Mouse (Mus musculus) embryonic facial prominence, embryonic 12.5 days (tissue): ENCODE results near the gene Arhgef3. TPM values are rescaled to one million over a fixed set of nuclear protein-coding genes. Genes with fewer than 3 reads are reported as not detected.
A peak's percentile ranks its signal among the peaks of the same experiment; 100 is the strongest.

Experiments used
- ATAC-seq: fragments of 200-750 bp; cut with Nextera tagmentation; 2 replicates; pipeline ENCODE4 v1.8.0; 2017; ENCODE audit not compliant: insufficient number of reproducible peaks, insufficient read depth, low FRiP score, low TSS enrichment
- H3K27ac ChIP-seq: fragments of 300-500 bp; sonication (generic); 2 replicates; pipeline ENCODE4 v1.5.1; 2016; ENCODE audit warnings: mild to moderate bottlenecking
- H3K27me3 ChIP-seq: fragments of 300-500 bp; sonication (generic); 2 replicates; pipeline ENCODE4 v1.6.1; 2016; ENCODE audit warnings: mild to moderate bottlenecking, moderate library complexity
- H3K36me3 ChIP-seq: fragments of 300-500 bp; sonication (generic); 2 replicates; pipeline ENCODE4 v1.6.1; 2016; ENCODE audit warnings: mild to moderate bottlenecking
- H3K4me1 ChIP-seq: fragments of 300-500 bp; sonication (generic); 2 replicates; pipeline ENCODE4 v1.6.1; 2016
- H3K4me2 ChIP-seq: fragments of 300-500 bp; sonication (generic); replicated peaks from 2 replicates; pipeline ENCODE4 v1.6.1; 2016; ENCODE audit warnings: mild to moderate bottlenecking, moderate library complexity
- H3K4me3 ChIP-seq: fragments of 300-500 bp; sonication (generic); 2 replicates; pipeline ENCODE4 v1.5.1; 2016; ENCODE audit warnings: mild to moderate bottlenecking
- H3K9ac ChIP-seq: fragments of 300-500 bp; sonication (generic); 2 replicates; pipeline ENCODE4 v1.6.1; 2016; ENCODE audit warnings: mild to moderate bottlenecking, moderate library complexity
- H3K9me3 ChIP-seq: fragments of 300-500 bp; sonication (generic); 2 replicates; pipeline ENCODE4 v1.6.1; 2016; ENCODE audit warnings: mild to moderate bottlenecking, moderate library complexity
- WGBS: fragments of 180-500 bp; shearing (Covaris S2); methylation state at CpG from one replicate; pipeline ENCODE4 v1.1.7; 2016; 5-methylcytosine and 5-hydroxymethylcytosine counted together
- polyA plus RNA-seq: library from polyadenylated mRNA; unstranded; fragments of >200 nt; fragmentation: Nextera tagmentation; extraction: Ambion mirVana; gene quantifications from 2 replicates; pipeline ENCODE4 v1.2.1, GENCODE M21; 2016

The Arhgef3 gene
- polyA plus RNA-seq, 1 experiment from 2014 or later, result 8.4 TPM

DNA sequence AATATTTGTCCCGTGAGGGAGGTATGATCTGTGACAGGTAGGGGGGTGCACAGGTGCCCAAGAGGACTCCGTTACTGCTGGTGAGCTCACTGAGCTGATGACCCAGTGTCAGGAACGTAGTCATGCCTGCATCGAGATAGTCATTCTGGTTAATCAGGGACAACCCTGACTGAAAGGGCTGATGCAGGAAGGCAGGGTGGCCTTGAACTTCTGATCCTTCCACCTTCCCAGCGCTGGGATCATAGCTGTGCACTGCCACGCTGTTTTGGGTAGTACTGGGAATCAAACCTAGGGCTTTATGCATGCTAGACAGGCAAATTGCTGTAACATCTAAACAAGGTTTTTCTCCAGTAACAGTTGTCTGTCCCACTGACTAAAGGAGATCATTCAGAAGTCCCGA, 109.9 kb downstream of the Arhgef3 start:
- no peaks in the 10 kb centered on the region for H3K27me3 ChIP-seq
- no peaks in the 10 kb centered on the region for H3K9me3 ChIP-seq
- 92% methylated on average over 7 of the region's 7 CpGs for WGBS
- H3K27ac ChIP-seq, result no peak overlapping the region
- no peak overlapping the region for H3K4me3 ChIP-seq
- no peak for ATAC-seq
- no peak overlapping the region for H3K9ac ChIP-seq
- peaks cover 6% of the 10 kb centered on the region for H3K4me1 ChIP-seq
- no peak overlapping the region for H3K4me2 ChIP-seq
- H3K36me3 ChIP-seq, result no peaks in the 10 kb centered on the region

DNA sequence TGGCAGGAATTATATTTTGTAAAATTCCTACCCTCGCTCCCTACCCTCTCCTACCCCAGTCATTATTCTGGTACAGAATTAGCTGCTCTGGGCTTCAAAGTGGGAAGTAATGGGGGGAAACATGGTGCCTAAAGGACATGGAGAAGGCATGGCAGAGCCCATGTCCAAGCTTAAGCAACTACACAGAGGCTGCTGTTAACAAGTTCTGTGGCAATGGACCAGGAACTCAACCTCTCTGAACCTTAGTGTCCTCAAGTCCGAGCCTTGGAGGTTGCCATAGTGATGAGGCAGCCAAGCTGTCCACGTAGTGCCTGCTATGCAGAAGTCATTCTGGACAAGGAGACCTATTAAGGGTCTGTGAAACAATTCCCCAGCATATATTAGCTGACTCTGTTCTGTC, 111.6 kb downstream of the Arhgef3 start:
- no peaks in the 10 kb centered on the region for H3K36me3 ChIP-seq
- H3K4me1 ChIP-seq, result peaks cover 18% of the 10 kb centered on the region
- 73% methylated on average over 3 of the region's 3 CpGs for WGBS
- H3K27ac ChIP-seq, result no peak overlapping the region
- no peak overlapping the region for H3K4me3 ChIP-seq
- no peak overlapping the region for H3K4me2 ChIP-seq
- H3K9ac ChIP-seq, result no peak overlapping the region
- no peak for ATAC-seq
- H3K9me3 ChIP-seq, result no peaks in the 10 kb centered on the region
- H3K27me3 ChIP-seq, result no peaks in the 10 kb centered on the region

DNA sequence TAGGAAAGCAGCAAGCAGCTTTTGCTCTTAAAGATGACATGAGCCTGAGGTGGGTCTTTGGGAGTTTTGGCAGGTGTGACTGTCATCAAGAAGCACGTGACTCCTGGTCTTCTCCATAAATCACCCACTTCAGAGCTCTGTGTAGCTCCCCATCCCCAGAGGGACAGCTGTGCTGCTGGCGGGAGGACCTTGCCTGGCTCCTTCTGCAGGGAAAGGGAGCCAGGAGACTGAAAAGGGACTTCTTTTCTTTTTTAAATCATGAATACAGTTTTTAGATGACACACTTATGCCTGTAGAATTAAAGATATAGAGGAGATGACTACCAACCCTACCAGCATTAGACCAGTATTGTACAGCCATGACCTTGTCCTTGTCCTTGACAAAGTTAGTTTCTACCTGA, 113.6 kb downstream of the Arhgef3 start:
- WGBS, result 72% methylated on average over 2 of the region's 2 CpGs
- no peak overlapping the region for H3K4me2 ChIP-seq
- ATAC-seq, result no peak

DNA sequence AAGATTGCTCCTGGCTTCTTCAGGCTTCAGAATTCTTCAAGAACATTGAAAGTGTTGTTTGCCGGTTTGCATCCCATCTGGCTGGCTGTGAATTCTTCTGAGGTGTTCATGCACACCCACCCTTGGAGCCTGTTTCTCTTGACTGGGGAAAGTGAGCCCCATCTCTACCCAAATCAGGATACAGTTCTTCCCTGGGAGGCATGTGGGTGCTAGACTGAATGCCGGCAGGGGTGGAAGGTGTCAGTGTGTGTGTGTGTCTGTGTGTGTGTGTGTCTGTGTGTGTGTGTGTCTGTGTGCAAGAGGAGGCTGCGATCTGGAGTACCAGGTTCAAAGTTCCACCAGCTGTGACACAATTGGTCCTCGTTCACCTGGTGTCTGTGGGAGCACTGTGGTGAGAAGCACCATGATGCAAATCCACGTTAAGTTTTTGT, 114.3 kb downstream of the Arhgef3 start:
- Histone ChIP-seq H3K27ac (no peak overlapping the region), H3K4me1 (peaks cover 18% of the 10 kb centered on the region), H3K9ac (no peak overlapping the region), H3K9me3 (no peaks in the 10 kb centered on the region), H3K36me3 (no peaks in the 10 kb centered on the region), H3K4me3 (no peak overlapping the region), H3K27me3 (no peaks in the 10 kb centered on the region), H3K4me2 (no peak overlapping the region)
- ATAC-seq, result no peak
- WGBS, result 70% methylated on average over 5 of the region's 5 CpGs

More for the DNA sequence above, 113.6 kb downstream of the Arhgef3 start:
- H3K27ac ChIP-seq, result no peak overlapping the region
- no peaks in the 10 kb centered on the region for H3K9me3 ChIP-seq
- no peak overlapping the region for H3K4me3 ChIP-seq
- H3K9ac ChIP-seq, result no peak overlapping the region
- H3K36me3 ChIP-seq, result no peaks in the 10 kb centered on the region
- peaks cover 18% of the 10 kb centered on the region for H3K4me1 ChIP-seq
- no peaks in the 10 kb centered on the region for H3K27me3 ChIP-seq

DNA sequence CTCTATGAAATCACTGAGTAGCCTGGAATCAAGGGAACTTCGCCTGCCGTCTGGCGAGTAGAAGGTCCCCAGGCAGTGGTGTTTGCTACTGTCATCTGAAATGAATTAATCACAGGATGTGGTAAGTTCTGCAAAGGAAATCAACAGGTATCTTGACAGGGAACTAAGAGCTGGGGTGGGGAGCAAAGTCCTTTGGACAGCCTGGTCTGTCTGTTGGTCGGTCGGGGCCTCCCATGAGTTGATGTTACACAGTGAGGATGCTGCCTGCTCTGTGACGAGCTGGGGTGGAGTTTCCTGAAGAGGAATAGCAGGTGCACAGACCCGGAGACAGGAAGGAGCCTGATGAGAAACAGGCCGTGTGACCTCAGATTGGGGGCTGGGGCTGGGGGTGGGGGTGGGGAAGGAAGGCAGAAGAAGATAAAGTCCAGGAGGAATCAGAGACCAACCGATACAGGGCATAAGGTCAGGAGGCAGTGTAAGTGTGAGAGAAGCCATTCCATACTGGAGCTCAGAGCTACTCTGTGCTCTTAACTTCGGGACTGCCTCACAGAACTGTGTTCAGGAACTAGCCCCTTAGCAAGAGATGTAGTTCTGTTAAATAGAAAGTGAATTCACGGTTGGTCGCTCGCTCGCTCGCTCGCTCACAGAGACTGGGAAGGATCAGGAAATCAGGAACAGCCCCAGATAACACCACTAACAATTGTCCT, 114.9 kb downstream of the Arhgef3 start:
- no peaks in the 10 kb centered on the region for H3K9me3 ChIP-seq
- no peak overlapping the region for H3K9ac ChIP-seq
- no peak for ATAC-seq
- whole genome bisulfite sequencing, result 30% methylated on average over 16 of the region's 16 CpGs
- H3K27ac ChIP-seq, result 0 out of 2 replicates have a peak overlapping the region, but pooled peaks have one; percentile 79
- no peaks in the 10 kb centered on the region for H3K27me3 ChIP-seq
- H3K36me3 ChIP-seq, result no peaks in the 10 kb centered on the region
- no peak overlapping the region for H3K4me2 ChIP-seq
- peaks cover 18% of the 10 kb centered on the region for H3K4me1 ChIP-seq
- H3K4me3 ChIP-seq, result no peak overlapping the region

DNA sequence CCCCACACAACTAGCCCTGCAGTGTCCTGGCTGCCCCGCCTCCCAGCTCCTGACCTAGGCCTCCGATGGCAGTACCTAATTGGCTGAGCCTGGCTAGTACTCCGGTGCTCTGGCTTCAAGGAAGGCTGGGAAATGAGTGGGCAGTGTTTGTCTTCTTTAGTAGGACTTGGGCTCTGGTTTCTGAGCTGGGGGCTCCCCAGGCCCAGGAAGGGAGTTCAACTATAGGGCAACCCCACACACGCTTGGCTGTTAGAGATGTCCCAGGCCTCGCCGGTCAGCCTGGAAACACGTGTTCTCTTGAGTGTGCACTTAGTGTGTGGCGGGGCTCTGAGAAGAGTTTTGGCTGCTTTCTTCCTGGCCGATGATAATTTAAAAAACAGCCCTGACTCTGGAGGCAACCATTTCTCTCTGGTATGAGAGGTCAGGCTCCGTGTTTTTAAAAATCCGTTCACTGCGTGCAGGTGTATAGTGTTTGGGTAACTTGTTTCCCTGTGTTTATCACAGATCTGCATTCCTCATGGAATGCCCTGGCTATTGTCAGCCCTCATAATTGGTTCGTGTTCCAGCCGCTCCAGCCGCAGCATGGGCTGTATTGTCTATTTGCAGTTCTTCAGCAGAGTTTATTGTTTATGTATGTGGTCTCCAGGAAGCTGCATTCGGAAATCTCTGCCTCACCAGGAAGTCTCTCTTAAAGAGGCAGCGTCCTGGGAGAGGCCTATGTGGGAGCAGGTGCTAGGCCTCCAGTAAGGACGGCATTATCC, 115.7 kb downstream of the Arhgef3 start:
- peak overlapping the region; percentile 79; the same call in 1 of the 2 replicates for H3K27ac ChIP-seq
- H3K4me3 ChIP-seq, result no peak overlapping the region
- H3K9me3 ChIP-seq, result no peaks in the 10 kb centered on the region
- H3K4me1 ChIP-seq, result peaks cover 18% of the 10 kb centered on the region
- WGBS, result 24% methylated on average over 18 of the region's 18 CpGs
- H3K4me2 ChIP-seq, result peak overlapping the region; percentile 11; the same call in 1 of the 2 replicates
- no peak for ATAC-seq
- no peaks in the 10 kb centered on the region for H3K36me3 ChIP-seq
- no peaks in the 10 kb centered on the region for H3K27me3 ChIP-seq
- no peak overlapping the region for H3K9ac ChIP-seq

DNA sequence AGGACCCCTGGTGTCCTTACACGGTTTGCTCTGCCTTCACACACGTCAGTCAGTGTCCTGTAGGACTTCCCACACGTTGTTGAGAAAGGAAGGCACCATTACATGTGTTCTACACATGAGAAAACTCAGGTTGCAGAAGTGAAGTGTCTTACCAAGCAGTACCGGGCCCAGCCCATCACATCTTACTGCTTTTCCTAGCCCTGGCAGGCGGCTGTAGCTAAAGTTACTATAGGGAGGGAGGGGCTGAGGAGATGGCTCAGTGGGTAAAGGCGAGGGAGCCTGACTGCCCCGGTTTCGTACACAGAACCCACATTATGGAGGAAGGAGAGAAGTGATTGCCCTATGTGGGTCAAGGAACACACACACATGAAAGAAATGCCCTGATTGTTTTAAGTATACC, 116.8 kb downstream of the Arhgef3 start:
- H3K36me3 ChIP-seq, result no peaks in the 10 kb centered on the region
- H3K4me1 ChIP-seq, result peaks cover 18% of the 10 kb centered on the region
- no peak overlapping the region for H3K4me3 ChIP-seq
- no peak overlapping the region for H3K9ac ChIP-seq
- H3K9me3 ChIP-seq, result no peaks in the 10 kb centered on the region
- 84% methylated on average over 8 of the region's 8 CpGs for WGBS
- no peaks in the 10 kb centered on the region for H3K27me3 ChIP-seq
- no peak for ATAC-seq
- H3K4me2 ChIP-seq, result no peak overlapping the region
- no peak overlapping the region for H3K27ac ChIP-seq

DNA sequence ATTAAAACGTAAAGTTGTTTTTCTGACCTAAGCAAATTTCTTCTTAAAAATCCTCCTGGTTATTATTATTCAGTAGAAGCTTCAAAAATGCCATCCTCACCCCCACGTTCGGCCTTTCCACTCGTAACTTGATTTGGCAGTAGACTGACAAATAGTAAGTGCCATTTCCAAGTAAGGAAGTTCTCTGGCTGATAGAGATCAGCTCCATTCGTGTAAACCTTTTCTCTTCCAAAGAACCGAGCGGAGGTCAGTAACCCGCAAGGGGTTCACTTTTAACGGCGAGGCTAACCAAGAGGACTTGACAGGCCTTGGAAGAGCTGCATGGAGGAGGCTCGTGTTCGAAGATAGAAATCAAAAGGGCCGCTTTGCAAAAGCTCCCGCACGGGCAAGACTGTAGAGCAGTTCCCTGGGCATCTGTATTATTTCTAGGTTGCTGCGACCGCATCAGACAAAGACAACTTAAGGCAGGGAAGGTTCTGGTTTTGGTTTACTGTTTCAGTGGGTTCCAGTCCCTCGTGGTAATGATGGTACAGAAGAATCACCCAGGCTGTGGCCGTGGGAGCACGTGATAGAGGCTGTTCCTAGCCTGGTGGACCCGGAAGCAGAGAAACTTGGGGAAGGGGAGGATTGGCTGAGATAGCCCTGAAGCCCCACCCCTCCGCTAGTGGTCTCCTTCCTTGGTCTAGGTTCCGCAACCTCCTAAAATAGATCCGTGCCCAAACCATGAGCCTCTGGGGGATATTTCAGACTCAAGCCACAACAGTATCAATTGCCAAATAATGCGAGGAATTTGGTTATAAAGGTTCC, 117.5 kb downstream of the Arhgef3 start:
- Histone ChIP-seq H3K9me3 (no peaks in the 10 kb centered on the region), H3K9ac (no peak overlapping the region), H3K4me1 (peaks cover 18% of the 10 kb centered on the region), H3K4me2 (no peak overlapping the region), H3K27ac (no peak overlapping the region), H3K27me3 (no peaks in the 10 kb centered on the region), H3K36me3 (no peaks in the 10 kb centered on the region), H3K4me3 (no peak overlapping the region)
- ATAC-seq, result no peak
- 84% methylated on average over 25 of the region's 25 CpGs for WGBS

DNA sequence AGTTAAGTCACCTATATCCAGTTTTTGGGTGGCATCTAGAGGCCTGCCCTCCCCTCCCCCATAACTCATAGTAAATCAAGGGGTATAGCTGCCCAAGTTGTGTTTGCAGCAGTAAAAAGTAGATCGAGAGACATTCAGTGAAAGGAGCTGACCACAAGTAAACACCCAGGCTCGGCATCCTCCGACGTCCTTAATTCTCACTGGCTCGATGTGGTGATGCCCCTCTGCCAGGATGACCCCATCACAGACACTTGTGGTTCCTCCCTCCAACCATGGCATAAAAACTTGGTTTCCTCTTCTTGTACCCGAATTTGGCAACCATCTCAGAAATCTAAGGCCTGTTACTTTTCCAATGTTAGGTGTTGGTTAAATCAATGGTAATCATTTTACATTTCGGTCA, 118.4 kb downstream of the Arhgef3 start:
- no peak overlapping the region for H3K9ac ChIP-seq
- no peak overlapping the region for H3K4me3 ChIP-seq
- 93% methylated on average over 7 of the region's 7 CpGs for WGBS
- H3K9me3 ChIP-seq, result no peaks in the 10 kb centered on the region
- ATAC-seq, result no peak
- peaks cover 18% of the 10 kb centered on the region for H3K4me1 ChIP-seq
- H3K4me2 ChIP-seq, result no peak overlapping the region
- no peaks in the 10 kb centered on the region for H3K27me3 ChIP-seq
- no peak overlapping the region for H3K27ac ChIP-seq
- H3K36me3 ChIP-seq, result no peaks in the 10 kb centered on the region

DNA sequence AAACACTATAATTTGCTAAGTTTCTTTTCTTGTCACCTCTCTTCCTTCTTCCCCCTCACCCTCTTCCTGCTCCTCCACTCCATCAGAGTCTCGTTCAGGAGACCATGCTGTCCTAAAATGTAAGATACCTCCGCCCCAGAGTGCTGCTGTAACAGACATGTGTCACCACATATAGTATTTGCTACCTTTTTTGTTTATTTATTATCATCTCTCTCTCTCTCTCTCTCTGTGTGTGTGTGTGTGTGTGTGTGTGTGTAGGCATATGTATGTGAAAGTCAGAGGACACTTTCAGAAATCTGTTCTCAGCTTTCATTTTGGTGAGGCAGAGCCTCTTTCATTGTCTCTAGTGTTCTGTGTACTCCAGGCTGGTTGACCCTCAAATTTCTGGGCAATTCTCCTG, 119.0 kb downstream of the Arhgef3 start:
- H3K9ac ChIP-seq, result no peak overlapping the region
- H3K36me3 ChIP-seq, result no peaks in the 10 kb centered on the region
- H3K4me1 ChIP-seq, result peaks cover 18% of the 10 kb centered on the region
- H3K4me2 ChIP-seq, result no peak overlapping the region
- no peak overlapping the region for H3K27ac ChIP-seq
- H3K9me3 ChIP-seq, result no peaks in the 10 kb centered on the region
- no peaks in the 10 kb centered on the region for H3K27me3 ChIP-seq
- WGBS, result 78% methylated on average over 2 of the region's 2 CpGs
- ATAC-seq, result no peak
- no peak overlapping the region for H3K4me3 ChIP-seq

DNA sequence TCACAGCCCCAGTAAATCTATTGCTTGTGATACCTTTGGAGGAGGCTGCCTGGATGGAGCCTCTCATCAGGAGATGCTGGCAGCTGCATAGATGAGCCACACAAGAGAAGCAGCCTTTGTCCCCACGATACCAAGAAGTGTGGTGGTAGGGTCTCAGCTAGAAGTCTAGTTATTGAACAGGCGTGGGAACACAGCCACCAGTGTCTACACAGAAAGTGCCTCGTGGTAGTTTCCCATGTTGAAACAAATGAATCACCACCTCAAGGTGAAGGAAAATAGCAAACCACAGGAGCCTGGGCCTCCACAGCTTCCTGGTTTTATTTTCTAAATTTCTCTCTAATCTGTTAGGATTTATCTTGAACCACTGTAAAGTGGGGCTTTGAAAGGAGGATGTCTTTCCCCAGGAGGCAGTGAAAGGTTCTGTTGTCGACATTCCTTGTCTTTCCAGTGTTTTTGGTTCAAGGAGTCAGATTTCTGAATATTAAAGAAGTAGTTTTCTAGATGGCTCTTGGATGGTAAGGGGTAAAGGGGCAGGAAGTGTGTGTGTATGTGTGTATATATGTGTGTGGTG, 119.7 kb downstream of the Arhgef3 start:
- Histone ChIP-seq H3K36me3 (no peaks in the 10 kb centered on the region), H3K9ac (no peak overlapping the region), H3K4me3 (no peak overlapping the region), H3K27ac (no peak overlapping the region), H3K9me3 (no peaks in the 10 kb centered on the region), H3K4me2 (no peak overlapping the region), H3K27me3 (no peaks in the 10 kb centered on the region), H3K4me1 (peaks cover 15% of the 10 kb centered on the region)
- no peak for ATAC-seq
- WGBS, result 68% methylated on average over 4 of the region's 4 CpGs
